Mouse (Mus musculus) kidney, adult 2 months (tissue): ENCODE results near the gene Lrrn1.

ENCODE experiments used
- CTCF ChIP-seq: fragments of 200-500 bp; conservative IDR thresholded peaks from 2 replicates; pipeline ENCODE4 v1.5.1; 2011; ENCODE audit warnings: low read depth, mild to moderate bottlenecking, control low read depth, low read length, moderate library complexity, mixed read lengths; ENCODE audit not compliant: insufficient read depth, insufficient read length
- POLR2A ChIP-seq: fragments of 200-500 bp; IDR thresholded peaks from one replicate; pipeline ENCODE4 v1.6.1; 2011; ENCODE audit warnings: low read depth, low read length, control low read depth

- TF ChIP-seq CTCF (no peak), POLR2A (no peak)
These were observed 45.8 kb downstream of the Lrrn1 start for GRCm38 (mm10) chr6:107575405-107575804.
